Mouse (Mus musculus) ES-E14 (cell line): ENCODE measurements around the gene Tmem131. TPM values are rescaled to one million over a fixed set of nuclear protein-coding genes. Genes with fewer than 3 reads are reported as not detected.

ENCODE experiments used
- DNase-seq: peaks from one replicate; pipeline ENCODE4 v3.0.0-alpha.2; 2013; ENCODE audit warnings: low read depth, low spot score
- H3K27ac ChIP-seq: 2 replicates; pipeline ENCODE4 v1.5.1; 2012; ENCODE audit warnings: low read depth, mild to moderate bottlenecking, low read length, moderate library complexity, mixed read lengths; ENCODE audit not compliant: poor library complexity, insufficient read depth, severe bottlenecking
- H3K36me3 ChIP-seq: 2 replicates; pipeline ENCODE4 v1.6.1; 2012; ENCODE audit warnings: mild to moderate bottlenecking, low read length, moderate library complexity, mixed read lengths; ENCODE audit not compliant: control insufficient read depth, poor library complexity, insufficient read depth, severe bottlenecking
- H3K4me1 ChIP-seq, 2 experiments: fragments of 150-350 bp in 1 of 2; sonication (generic) in 1 of 2; 2 replicates each; pipeline ENCODE4 v1.6.1; 2012; ENCODE audit warnings: low read length in 2 of 2, mild to moderate bottlenecking in 1 of 2, mixed read lengths in 1 of 2; ENCODE audit not compliant: control insufficient read depth in 2 of 2, insufficient read depth in 2 of 2, poor library complexity in 1 of 2
- H3K4me3 ChIP-seq, 2 experiments: fragments of 150-350 bp in 1 of 2; sonication (generic) in 1 of 2; 2 replicates each; pipeline ENCODE4 v1.5.1; 2012; ENCODE audit warnings: low read length in 2 of 2, low read depth in 1 of 2, mild to moderate bottlenecking in 1 of 2, mixed read lengths in 1 of 2; ENCODE audit not compliant: insufficient read depth in 1 of 2, poor library complexity in 1 of 2, severe bottlenecking in 1 of 2
- H3K9ac ChIP-seq: 2 replicates; pipeline ENCODE4 v1.6.1; 2012; ENCODE audit warnings: low read depth, mild to moderate bottlenecking, low read length, mixed read lengths; ENCODE audit not compliant: poor library complexity, insufficient read depth, severe bottlenecking
- H3K9me3 ChIP-seq: fragments of 150-350 bp; sonication (generic); 2 replicates; pipeline ENCODE4 v1.6.1; 2012; ENCODE audit warnings: low read depth, mild to moderate bottlenecking, low read length; ENCODE audit not compliant: control insufficient read depth, insufficient read depth
- CHD2 ChIP-seq: IDR thresholded peaks from 2 replicates; pipeline ENCODE4 v1.6.1; 2014; ENCODE audit warnings: mild to moderate bottlenecking, low read depth, low read length, inconsistent platforms
- HCFC1 ChIP-seq: IDR thresholded peaks from 2 replicates; pipeline ENCODE4 v1.6.1; 2012; ENCODE audit warnings: low read length, inconsistent platforms, borderline replicate concordance; ENCODE audit not compliant: insufficient read depth
- MAFK ChIP-seq: IDR thresholded peaks from 2 replicates; pipeline ENCODE4 v1.6.1; 2014; ENCODE audit warnings: mild to moderate bottlenecking, low read depth, low read length, inconsistent platforms; ENCODE audit not compliant: insufficient read depth
- ZC3H11A ChIP-seq: IDR thresholded peaks from 2 replicates; pipeline ENCODE4 v1.6.1; 2012; ENCODE audit warnings: low read depth, mild to moderate bottlenecking, inconsistent platforms, low read length, borderline replicate concordance
- ZNF384 ChIP-seq: IDR thresholded peaks from 2 replicates; pipeline ENCODE4 v1.6.1; 2012; ENCODE audit warnings: low read depth, low read length, inconsistent platforms
- in situ Hi-C, 2 experiments: fragments of 600-800 bp; cut with MboI; formaldehyde crosslinking; loops; one replicate each; pipeline ENCODE4 v1.15.1; 2025; ENCODE audit warnings: low sequenced_read_pairs in 2 of 2, inconsistent platforms in 1 of 2; ENCODE audit not compliant: unreplicated experiment in 2 of 2
- total RNA-seq: library from RNA; depleted of rRNA; stranded (reverse); fragments of 300-350 nt; gene quantifications from 2 replicates; pipeline ENCODE4 v1.2.3, GENCODE M21; 2012; rRNA removed

Gene Tmem131
- total RNA-seq, result 73.1 and 98.4 TPM in 2 replicates

GRCm38 (mm10) chr1:36943653-36944052, at the start of gene Tmem131:
Gene Tmem131 (minus strand): TSS chr1:36943666.
- DNase-seq, result no peak
- no peak within 1 kb of the TSS for H3K9ac ChIP-seq
- peaks cover 14 to 15% of the 10 kb centered on the region in 2 experiments; a peak in 3 of 4 replicates for H3K4me1 ChIP-seq
- 0 out of 4 replicates have a peak within 1 kb of the TSS, but pooled peaks of 1 of the 2 experiments have one; percentile 16 for H3K4me3 ChIP-seq
- H3K36me3 ChIP-seq, result no peaks in the 10 kb centered on the region
- in situ Hi-C loops, result no loop called here
- TF ChIP-seq MAFK (no peak), ZC3H11A (no peak), HCFC1 (no peak), ZNF384 (peak; percentile 97), CHD2 (no peak)
- no peaks in the 10 kb centered on the region for H3K9me3 ChIP-seq
- no peak within 1 kb of the TSS for H3K27ac ChIP-seq

- no peak for DNase-seq
- Histone ChIP-seq H3K9me3 (no peaks in the 10 kb centered on the region), H3K4me1 (peaks cover 22 to 32% of the 10 kb centered on the region in 2 experiments), H3K36me3 (no peaks in the 10 kb centered on the region), H3K9ac (peak overlapping the region; percentile 69; the same call in 1 of the 2 replicates), H3K4me3 (no peak overlapping the region), H3K27ac (peak overlapping the region; percentile 98)
- in situ Hi-C loops, result no loop called here
- TF ChIP-seq MAFK (no peak), CHD2 (no peak), ZNF384 (no peak), HCFC1 (no peak), ZC3H11A (no peak)
Observed at GRCm38 (mm10) chr1:36988561-36988960, 45.1 kb upstream of the Tmem131 start.

GRCm38 (mm10) chr1:36988161-36988560, 44.7 kb upstream of the Tmem131 start:
- peak; percentile 36 for DNase-seq
- Histone ChIP-seq H3K36me3 (no peaks in the 10 kb centered on the region), H3K9ac (peak overlapping the region; percentile 69; the same call in 1 of the 2 replicates), H3K4me1 (peaks cover 22 to 32% of the 10 kb centered on the region in 2 experiments), H3K27ac (peak overlapping the region; percentile 98), H3K9me3 (no peaks in the 10 kb centered on the region), H3K4me3 (no peak overlapping the region)
- in situ Hi-C loops, result no loop called here
- TF ChIP-seq MAFK (no peak), ZC3H11A (no peak), CHD2 (no peak), HCFC1 (no peak), ZNF384 (no peak)

GRCm38 (mm10) chr1:36987172-36988148, 44.0 kb upstream of the Tmem131 start:
- H3K9ac ChIP-seq, result peak overlapping the region; percentile 69
- peaks cover 22 to 33% of the 10 kb centered on the region in 2 experiments for H3K4me1 ChIP-seq
- no peak for TF ChIP-seq HCFC1
- no peak for TF ChIP-seq CHD2
- no peak for TF ChIP-seq ZC3H11A
- TF ChIP-seq ZNF384, result no peak
- no peak for TF ChIP-seq MAFK
- no peaks in the 10 kb centered on the region for H3K9me3 ChIP-seq
- H3K27ac ChIP-seq, result peak overlapping the region; percentile 98
- H3K4me3 ChIP-seq, result peak overlapping the region in 1 of 2 experiments; percentile 27; a peak in 2 of 4 replicates
- DNase-seq, result peak; percentile 62
- H3K36me3 ChIP-seq, result no peaks in the 10 kb centered on the region
- in situ Hi-C loops, result no loop called here
